In genomic region chr19:40640799-40641198, GRCm38 (mm10) we compare ENCODE assay signal across 22 mouse cellular contexts. TPM values are rescaled to one million over a fixed set of nuclear protein-coding genes. Genes with fewer than 3 reads are reported as not detected.
A peak's percentile ranks its signal among the peaks of the same experiment; 100 is the strongest.
DNase-seq lines count a peak whose midpoint lies in the region; ATAC-seq and TF ChIP-seq lines count a peak whose summit lies in the region.
"Had no signal": no experiment of that assay in that cellular context is flagged by ENCODE, and none has a peak within 500 bp of the region (broad histone marks: within the 10 kb centered on the region; RNA-seq: fewer than 3 reads in every experiment).

No protein-coding gene starts in this region.

- no peak overlapping the region for H3K4me3 ChIP-seq in macrophage (ENCODE audit: inconsistent target)
- no peak overlapping the region for H3K4me3 ChIP-seq in midbrain, embryonic 10.5 days
- no peak overlapping the region for H3K4me3 ChIP-seq in intestine, embryonic 15.5 days (replicated peaks)
- H3K4me3 ChIP-seq: embryonic facial prominence, embryonic 10.5 days; embryonic facial prominence, embryonic 12.5 days; forebrain, embryonic 13.5 days; forebrain, embryonic 15.5 days had no signal

- intact Hi-C loops in heart, postnatal 14 days (cut with DNase I) = no loop called here

- no peak overlapping the region for H3K9ac ChIP-seq in intestine, embryonic 15.5 days
- H3K9ac ChIP-seq: embryonic facial prominence, embryonic 12.5 days; forebrain, embryonic 13.5 days; forebrain, embryonic 15.5 days; forebrain, postnatal 0 days had no signal

- peak; percentile 44 for DNase-seq in heart, adult 11 months
- no peak for DNase-seq in heart, postnatal 14 days
- peak; percentile 57 for DNase-seq in 3T3-L1 (ENCODE audit: low read depth, low spot score)
- no peak for DNase-seq in Patski (ENCODE audit: low read depth, low spot score)
- DNase-seq in midbrain, embryonic 10.5 days (ENCODE audit: low spot score) = no peak
- DNase-seq: adrenal gland, adult 2 months; adrenal gland, postnatal 10 days; adrenal gland, postnatal 25 days; cerebellum, adult 11-12 months; cerebellum, adult 2 months; cerebellum, adult 9-10 months; cerebellum, postnatal 10 days; cerebellum, postnatal 25 days; forebrain, postnatal 0 days had no signal

- TF ChIP-seq CTCF in Patski (IDR thresholded peaks at IDR 0.05) = no peak

- no peaks in the 10 kb centered on the region for H3K4me1 ChIP-seq in midbrain, embryonic 10.5 days
- H3K4me1 ChIP-seq in intestine, embryonic 15.5 days (replicated peaks) = no peaks in the 10 kb centered on the region
- H3K4me1 ChIP-seq: embryonic facial prominence, embryonic 10.5 days; embryonic facial prominence, embryonic 12.5 days; forebrain, embryonic 13.5 days; forebrain, embryonic 15.5 days had no signal

- H3K36me3 ChIP-seq in macrophage (ENCODE audit: inconsistent target) = no peaks in the 10 kb centered on the region
- H3K36me3 ChIP-seq in midbrain, embryonic 10.5 days = no peaks in the 10 kb centered on the region
- no peaks in the 10 kb centered on the region for H3K36me3 ChIP-seq in intestine, embryonic 15.5 days
- H3K36me3 ChIP-seq: embryonic facial prominence, embryonic 10.5 days; embryonic facial prominence, embryonic 12.5 days; forebrain, embryonic 15.5 days had no signal

- WGBS in macrophage (ENCODE audit: missing documents) = 35% methylated on average over 2 of the region's 2 CpGs
- WGBS in midbrain, embryonic 10.5 days = 89% methylated on average over 2 of the region's 2 CpGs
- WGBS in intestine, embryonic 15.5 days = 76% methylated on average over 2 of the region's 2 CpGs

- CTCF ChIA-PET in Patski (lab: Charles Lee) = no interaction called here

- POLR2A ChIA-PET in Patski (lab: Charles Lee) = no interaction called here

- peak; percentile 69 for ATAC-seq in Patski
- ATAC-seq in intestine, embryonic 15.5 days = no peak
- ATAC-seq: forebrain, embryonic 13.5 days; forebrain, embryonic 15.5 days; forebrain, postnatal 0 days had no signal

- H3K79me2 ChIP-seq in macrophage (ENCODE audit: inconsistent target) = no peaks in the 10 kb centered on the region

- no peaks in the 10 kb centered on the region for H3K9me3 ChIP-seq in midbrain, embryonic 10.5 days (replicated peaks)
- H3K9me3 ChIP-seq in intestine, embryonic 15.5 days = no peaks in the 10 kb centered on the region
- H3K9me3 ChIP-seq: embryonic facial prominence, embryonic 10.5 days; embryonic facial prominence, embryonic 12.5 days; forebrain, embryonic 13.5 days; forebrain, embryonic 15.5 days had no signal

- peak overlapping the region; percentile 98 for H3K27ac ChIP-seq in macrophage
- H3K27ac ChIP-seq in midbrain, embryonic 10.5 days (replicated peaks) = no peak overlapping the region
- H3K27ac ChIP-seq in intestine, embryonic 15.5 days = no peak overlapping the region
- H3K27ac ChIP-seq: embryonic facial prominence, embryonic 10.5 days; embryonic facial prominence, embryonic 12.5 days; forebrain, embryonic 13.5 days; forebrain, embryonic 15.5 days had no signal

- H3K27me3 ChIP-seq in Patski = peaks cover 3% of the 10 kb centered on the region
- H3K27me3 ChIP-seq in midbrain, embryonic 10.5 days (ENCODE audit: low read depth, poor library complexity, severe bottlenecking) = no peaks in the 10 kb centered on the region
- H3K27me3 ChIP-seq in intestine, embryonic 15.5 days (replicated peaks) = no peaks in the 10 kb centered on the region
- H3K27me3 ChIP-seq: embryonic facial prominence, embryonic 12.5 days; forebrain, embryonic 13.5 days; forebrain, embryonic 15.5 days had no signal

- in situ Hi-C loops in Patski (cut with MboI; ENCODE audit: low pct_unique_long_range_greater_than_20kb) = no loop called here

- no peak overlapping the region for H3K4me2 ChIP-seq in intestine, embryonic 15.5 days (replicated peaks)
- H3K4me2 ChIP-seq: embryonic facial prominence, embryonic 12.5 days; forebrain, embryonic 13.5 days; forebrain, embryonic 15.5 days had no signal

RNA-seq across cellular contexts. Expression of gene Entpd1, which starts 28.6 kb away (rescaled TPM):
- 10 to 100 TPM; 34.5 to 40.2 TPM for total RNA-seq in heart, postnatal 14 days (2021)
- 0.47 TPM for polyA plus RNA-seq in Patski (2021)
- total RNA-seq in macrophage (2018; cell fraction: chromatin; rRNA removed) = 100 to 1,000 TPM in 23 of 26 experiments, 10 to 100 TPM in 3; 33.7 to 454 (median 135) TPM
- 100 to 1,000 TPM in 18 of 26 experiments, 10 to 100 TPM in 8; 86.1 to 339 (median 189) TPM for total RNA-seq in macrophage (2018; cell fraction: cytosol; rRNA removed)
- total RNA-seq in macrophage (2018; cell fraction: nucleus; rRNA removed) = 100 to 1,000 TPM in 24 of 26 experiments, 10 to 100 TPM in 2; 83.5 to 570 (median 192) TPM
- 164 to 283 TPM (median 241 TPM) in 3 replicates for polyA plus RNA-seq in macrophage (2018)
- 4.0 and 6.2 TPM in 2 replicates for polyA plus RNA-seq in midbrain, embryonic 10.5 days (2016; fragmentation: Nextera tagmentation; extraction: Ambion mirVana)
- polyA plus RNA-seq in intestine, embryonic 15.5 days (2015; fragmentation: Nextera tagmentation; extraction: Ambion mirVana) = 7.0 and 7.8 TPM in 2 replicates
- total RNA-seq: MEL had no signal
- polyA plus RNA-seq: C2C12 had no signal

RNA-seq across cellular contexts. Expression of gene Tctn3, which starts 28.8 kb away (rescaled TPM):
- total RNA-seq in heart, postnatal 14 days (2021) = 1 to 10 TPM; 8.6 to 8.8 TPM
- polyA plus RNA-seq in Patski (2021) (19.9 TPM), macrophage (2018) (7.0 to 10.4 TPM (median 7.7 TPM) in 3 replicates)
- 10 to 100 TPM; 10.5 to 46.6 (median 22.1) TPM for total RNA-seq in macrophage (2018; cell fraction: chromatin; rRNA removed)
- total RNA-seq in macrophage (2018; cell fraction: cytosol; rRNA removed) = 10 to 100 TPM in 6 of 26 experiments, 1 to 10 TPM in 20; 4.0 to 12.7 (median 7.7) TPM
- 10 to 100 TPM in 23 of 26 experiments, 1 to 10 TPM in 3; 9.6 to 43.3 (median 20.3) TPM for total RNA-seq in macrophage (2018; cell fraction: nucleus; rRNA removed)
- polyA plus RNA-seq in midbrain, embryonic 10.5 days (2016; fragmentation: Nextera tagmentation; extraction: Ambion mirVana) = 11.9 and 12.4 TPM in 2 replicates
- 9.8 and 10.5 TPM in 2 replicates for polyA plus RNA-seq in intestine, embryonic 15.5 days (2015; fragmentation: Nextera tagmentation; extraction: Ambion mirVana)

RNA-seq across cellular contexts. Expression of gene Aldh18a1, which starts 52.5 kb away (rescaled TPM):
- total RNA-seq in heart, postnatal 14 days (2021) = 10 to 100 TPM in 1 of 2 experiments, 1 to 10 TPM in 1; 9.9 to 12.2 TPM
- polyA plus RNA-seq in Patski (2021) (73.9 TPM), macrophage (2018) (2.2 to 7.3 TPM (median 2.4 TPM) in 3 replicates)
- total RNA-seq in macrophage (2018; cell fraction: chromatin; rRNA removed) = 10 to 100 TPM in 7 of 26 experiments, 1 to 10 TPM in 19; 1.1 to 25.6 (median 7.6) TPM
- total RNA-seq in macrophage (2018; cell fraction: cytosol; rRNA removed) = 10 to 100 TPM in 11 of 26 experiments, 1 to 10 TPM in 15; 2.3 to 14.8 (median 7.1) TPM
- total RNA-seq in macrophage (2018; cell fraction: nucleus; rRNA removed) = 10 to 100 TPM in 9 of 26 experiments, 1 to 10 TPM in 17; 1.0 to 18.6 (median 7.0) TPM
- polyA plus RNA-seq in midbrain, embryonic 10.5 days (2016; fragmentation: Nextera tagmentation; extraction: Ambion mirVana) = 98.0 and 105 TPM in 2 replicates
- 211 and 228 TPM in 2 replicates for polyA plus RNA-seq in intestine, embryonic 15.5 days (2015; fragmentation: Nextera tagmentation; extraction: Ambion mirVana)

Comparison
In these comparisons a context has a peak if more than half of its experiments do, and no peak if none do; other contexts are left out.
1. DNase-seq: peak in heart, adult 11 months (single experiment) and 3T3-L1 (single experiment); none in heart, postnatal 14 days (0 of 2), Patski (single experiment) and midbrain, embryonic 10.5 days (single experiment).
2. RNA of gene Entpd1, which starts 28.6 kb away (polyA plus RNA-seq): 164 to 283 TPM in macrophage; 7.0 to 7.8 TPM in intestine, embryonic 15.5 days, 4.0 to 6.2 TPM in midbrain, embryonic 10.5 days and 0.47 TPM in Patski (single experiment); every median in the first group is over 10 times any median in the second.